Mouse (Mus musculus) c-Kit-positive CD71-positive TER-119-negative erythroid progenitor cells, embryonic 14.5 days (primary cell): Measurements from ENCODE around the gene Hacd3.
"Not testable (repeated sequence)": the region's sequence is repeated elsewhere in the genome, so short reads cannot be mapped to it uniquely, and the experiment has no call there.

ENCODE experiments used
- DNase-seq: peaks from one replicate; pipeline ENCODE4 v3.0.0-alpha.2; 2013; ENCODE audit warnings: low read depth

Hacd3 gene

GRCm38 (mm10) chr9:65020991-65021886 is at the start of gene Hacd3:
TSS of gene Hacd3 (minus strand) at chr9:65021693.
- DNase-seq: peak; percentile 80

- peak; percentile 85 for DNase-seq
Measured at GRCm38 (mm10) chr9:65070587-65070986, 49.1 kb upstream of the Hacd3 start.

- no peak for DNase-seq
Measured at GRCm38 (mm10) chr9:65064251-65064650, 42.8 kb upstream of the Hacd3 start.

- DNase-seq: no peak
Measured at GRCm38 (mm10) chr9:65050981-65051380, 29.5 kb upstream of the Hacd3 start.

GRCm38 (mm10) chr9:65049422-65049821 is 27.9 kb upstream of the Hacd3 start:
- DNase-seq: no peak

GRCm38 (mm10) chr9:65046993-65047392 is 25.5 kb upstream of the Hacd3 start:
- no peak for DNase-seq

- peak; percentile 25 for DNase-seq
Measured at GRCm38 (mm10) chr9:65041430-65041829, 19.9 kb upstream of the Hacd3 start.

GRCm38 (mm10) chr9:65036861-65037260 is 15.4 kb upstream of the Hacd3 start:
- DNase-seq: no peak

- DNase-seq: no peak
Measured at GRCm38 (mm10) chr9:65036456-65036855, 15.0 kb upstream of the Hacd3 start.

- peak; percentile 91 for DNase-seq
Measured at GRCm38 (mm10) chr9:65032269-65033108, 11.0 kb upstream of the Hacd3 start, which contains the start of gene Dpp8. TSS of gene Dpp8 (plus strand) at chr9:65032414.

GRCm38 (mm10) chr9:65031894-65032268 is 10.4 kb upstream of the Hacd3 start:
- DNase-seq: no peak

- not testable (repeated sequence) for DNase-seq
Measured at GRCm38 (mm10) chr9:65031355-65031754, 9.9 kb upstream of the Hacd3 start.

- DNase-seq: no peak
Measured at GRCm38 (mm10) chr9:65028313-65028712, 6.8 kb upstream of the Hacd3 start.

- no peak for DNase-seq
Measured at GRCm38 (mm10) chr9:65027241-65027640, 5.7 kb upstream of the Hacd3 start.

GRCm38 (mm10) chr9:65023447-65023846 is 2.0 kb upstream of the Hacd3 start:
- DNase-seq: no peak

- DNase-seq: no peak
Measured at GRCm38 (mm10) chr9:65022580-65023135, 1.2 kb upstream of the Hacd3 start.

- no peak for DNase-seq
Measured at GRCm38 (mm10) chr9:65021887-65022579, 540 bp upstream of the Hacd3 start.

GRCm38 (mm10) chr9:65020128-65020527 is 1.4 kb downstream of the Hacd3 start:
- DNase-seq: no peak

GRCm38 (mm10) chr9:65019146-65019545 is 2.3 kb downstream of the Hacd3 start:
- DNase-seq: no peak

GRCm38 (mm10) chr9:65018588-65019121 is 2.8 kb downstream of the Hacd3 start:
- DNase-seq: no peak

GRCm38 (mm10) chr9:65017896-65018295 is 3.6 kb downstream of the Hacd3 start:
- DNase-seq: no peak
